Mouse (Mus musculus) adrenal gland, adult 2 months (tissue): ENCODE data around the gene Glo1. TPM values are rescaled to one million over a fixed set of nuclear protein-coding genes. Genes with fewer than 3 reads are reported as not detected.
"Not testable (repeated sequence)": the region's sequence is repeated elsewhere in the genome, so short reads cannot be mapped to it uniquely, and the experiment has no call there.

Experiments
- DNase-seq: peaks from one replicate; pipeline ENCODE4 v3.0.0; 2021
- long read RNA-seq: library from polyadenylated mRNA; stranded (forward); transcript quantifications from one replicate; pipeline ENCODE4 v2.0.0, GENCODE M21; 2021
- polyA plus RNA-seq: library from polyadenylated mRNA; depleted of rRNA; stranded (reverse); fragments of >200 nt; gene quantifications from 2 replicates; pipeline ENCODE4 v1.2.3, GENCODE M21; 2012; rRNA removed
- total RNA-seq, 2 experiments: library from RNA; stranded (reverse); gene quantifications; 2 replicates each; pipeline ENCODE4 v1.2.3; 2021

Gene Glo1
- total RNA-seq (100 to 1,000 TPM; 111 to 141 TPM), polyA plus RNA-seq (48.7 and 49.2 TPM in 2 replicates)
- long read RNA-seq, full-length matches to known transcripts: 245 of 259 reads
- long read RNA-seq, partial matches to known transcripts: 6 of 259 reads
- long read RNA-seq, other reads (novel, unspliced or antisense): 8 of 259 reads

DNA sequence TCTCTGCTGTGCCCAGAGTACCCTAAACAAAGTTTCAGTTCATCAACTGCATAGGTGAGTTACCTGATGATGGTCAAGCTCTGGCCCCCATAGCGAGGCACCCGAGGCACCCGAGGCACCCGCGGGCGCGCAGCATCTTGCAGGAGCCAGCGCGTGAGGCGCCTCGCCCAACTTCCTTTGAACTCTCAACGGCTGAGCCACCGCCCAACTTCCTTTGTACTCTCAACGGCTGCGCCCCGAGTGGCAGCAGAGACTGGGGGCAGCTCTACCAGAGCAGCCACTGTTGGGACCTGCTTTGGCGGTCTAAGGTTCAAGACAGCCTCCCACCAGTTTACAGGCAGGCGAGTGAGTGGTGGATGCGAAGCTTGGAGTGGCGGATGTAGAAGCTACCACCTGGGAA lies at the start of gene Glo1:
TSS of gene Glo1 (minus strand) at position 153 of the 400 bp plus-strand sequence.
- DNase-seq: not testable (repeated sequence)

- no peak for DNase-seq
Observed at GRCm38 (mm10) chr17:30675021-30675740, 48.5 kb upstream of the Glo1 start.

GRCm38 (mm10) chr17:30673023-30673422 lies 46.4 kb upstream of the Glo1 start:
- no peak for DNase-seq

GRCm38 (mm10) chr17:30672556-30672955 lies 45.9 kb upstream of the Glo1 start:
- DNase-seq: no peak

GRCm38 (mm10) chr17:30664856-30665255 lies 38.2 kb upstream of the Glo1 start:
- no peak for DNase-seq

- DNase-seq: no peak
Observed at GRCm38 (mm10) chr17:30663170-30663569, 36.5 kb upstream of the Glo1 start.

DNA sequence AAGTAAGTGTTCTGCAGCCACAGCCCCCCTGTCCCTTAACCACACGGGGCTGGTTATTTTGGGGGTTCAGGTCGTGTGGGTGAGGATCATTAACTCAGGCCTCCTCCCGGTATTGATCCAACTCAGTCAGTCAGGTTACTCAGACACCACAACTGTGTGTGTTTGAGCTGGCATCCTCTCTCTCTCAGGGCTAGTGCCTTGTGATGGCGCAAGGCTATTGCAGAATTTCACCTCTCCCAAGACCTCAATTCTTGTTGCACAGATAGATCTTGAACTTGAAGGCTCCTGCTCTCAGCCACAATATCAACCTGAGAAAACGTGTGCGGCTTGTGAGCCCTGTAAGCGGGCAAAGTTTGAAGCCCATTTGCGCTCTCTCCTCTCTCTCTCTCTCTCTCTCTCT lies 35.5 kb upstream of the Glo1 start:
- DNase-seq: no peak

- peak; percentile 79 for DNase-seq
Observed at GRCm38 (mm10) chr17:30658152-30658544, 31.5 kb upstream of the Glo1 start.

DNA sequence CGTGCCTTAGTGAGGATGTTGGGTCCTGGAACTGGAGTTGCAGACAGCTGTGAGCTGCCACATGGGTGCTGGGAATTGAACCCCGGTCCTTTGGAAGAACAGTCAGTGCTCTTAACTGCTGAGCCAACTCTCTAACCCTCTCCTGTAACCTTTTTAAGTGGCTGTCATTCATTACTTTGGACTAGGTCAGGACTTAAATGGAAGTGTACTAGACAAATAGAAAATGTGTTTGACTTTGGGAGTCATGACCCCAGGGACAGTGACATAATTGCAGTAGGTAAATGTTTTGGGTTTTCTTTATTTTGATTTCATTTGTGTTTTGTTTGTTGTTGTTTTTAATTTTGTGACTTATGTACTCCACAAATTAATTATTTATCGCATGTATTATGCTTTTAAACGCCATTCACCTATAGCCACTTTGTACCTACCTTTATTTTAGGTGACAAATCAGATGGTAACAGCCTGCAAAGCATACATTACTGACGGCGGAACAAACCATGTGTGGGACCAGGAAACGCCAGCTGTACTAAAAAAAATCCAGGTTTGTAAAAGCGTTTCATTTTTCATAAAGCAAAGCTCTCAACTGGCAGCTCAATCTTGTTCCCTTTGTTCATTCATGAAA lies 31.0 kb upstream of the Glo1 start:
- no peak for DNase-seq

DNA sequence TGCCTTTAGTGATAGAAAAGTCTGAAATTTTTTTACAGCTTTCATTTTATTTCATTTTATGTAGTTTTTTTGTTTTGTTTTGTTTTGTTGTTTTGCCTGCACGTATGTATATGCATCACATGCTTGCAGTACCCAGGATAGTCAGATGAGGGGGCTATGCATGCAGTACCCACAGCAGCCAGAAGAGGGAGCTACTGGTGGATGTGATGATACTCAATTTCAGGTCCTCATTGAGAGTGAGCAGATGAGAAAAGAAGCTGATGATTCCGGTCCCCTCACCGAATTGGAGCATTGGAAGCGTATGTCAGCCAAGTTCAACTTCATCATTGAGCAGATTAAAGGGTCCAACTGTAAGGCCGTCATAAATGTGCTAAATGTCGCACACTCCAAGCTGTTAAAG lies 26.3 kb upstream of the Glo1 start:
- DNase-seq: no peak

DNA sequence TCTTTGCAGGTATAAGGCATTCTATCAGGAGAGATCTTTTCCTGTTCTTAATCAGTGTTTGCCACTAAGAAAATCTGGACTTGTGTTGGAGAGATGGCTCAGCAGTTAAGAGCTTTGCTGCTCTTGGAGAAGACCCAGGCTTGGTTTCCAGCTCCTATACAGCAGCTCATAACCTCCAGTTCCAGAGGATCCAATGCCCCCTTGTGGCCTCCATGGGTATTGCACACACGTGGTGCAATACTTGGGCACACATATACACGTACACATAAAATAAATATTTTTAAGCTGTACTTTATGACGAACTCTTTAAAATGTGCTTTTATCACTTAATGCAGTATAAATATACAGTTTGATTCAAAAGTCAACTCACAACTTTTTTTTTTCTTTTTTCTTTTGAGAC lies 22.1 kb upstream of the Glo1 start:
- no peak for DNase-seq

GRCm38 (mm10) chr17:30640896-30641295 lies 14.2 kb upstream of the Glo1 start:
- no peak for DNase-seq

- DNase-seq: no peak
Observed at GRCm38 (mm10) chr17:30638996-30639395, 12.3 kb upstream of the Glo1 start.

DNA sequence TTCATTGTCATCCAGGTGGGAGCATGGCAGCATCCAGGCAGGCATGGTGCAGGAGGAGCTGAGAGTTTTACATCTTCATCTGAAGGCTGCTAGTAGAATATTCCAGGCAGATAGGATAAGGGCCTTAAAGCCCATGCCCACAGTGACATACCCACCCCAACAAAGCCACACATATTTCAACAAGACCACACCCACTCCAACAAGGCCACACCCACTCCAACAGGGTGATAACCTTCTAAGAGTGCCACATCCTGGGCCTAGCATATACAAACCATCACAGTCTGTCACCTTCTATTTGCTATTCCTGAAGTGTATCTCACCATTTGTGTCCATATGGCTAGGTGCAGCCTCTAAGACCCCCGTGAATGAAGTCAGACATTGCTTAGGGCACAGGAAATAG lies 11.0 kb upstream of the Glo1 start:
- DNase-seq: no peak

- peak; percentile 8 for DNase-seq
Observed at GRCm38 (mm10) chr17:30635367-30635766, 8.7 kb upstream of the Glo1 start.

DNA sequence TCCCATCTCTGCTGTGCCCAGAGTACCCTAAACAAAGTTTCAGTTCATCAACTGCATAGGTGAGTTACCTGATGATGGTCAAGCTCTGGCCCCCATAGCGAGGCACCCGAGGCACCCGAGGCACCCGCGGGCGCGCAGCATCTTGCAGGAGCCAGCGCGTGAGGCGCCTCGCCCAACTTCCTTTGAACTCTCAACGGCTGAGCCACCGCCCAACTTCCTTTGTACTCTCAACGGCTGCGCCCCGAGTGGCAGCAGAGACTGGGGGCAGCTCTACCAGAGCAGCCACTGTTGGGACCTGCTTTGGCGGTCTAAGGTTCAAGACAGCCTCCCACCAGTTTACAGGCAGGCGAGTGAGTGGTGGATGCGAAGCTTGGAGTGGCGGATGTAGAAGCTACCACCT lies 2.5 kb downstream of the Glo1 start, which contains the start of gene Dnah8:
TSS of gene Dnah8 (plus strand) at position 223 of the 400 bp plus-strand sequence.
- DNase-seq: not testable (repeated sequence)

DNA sequence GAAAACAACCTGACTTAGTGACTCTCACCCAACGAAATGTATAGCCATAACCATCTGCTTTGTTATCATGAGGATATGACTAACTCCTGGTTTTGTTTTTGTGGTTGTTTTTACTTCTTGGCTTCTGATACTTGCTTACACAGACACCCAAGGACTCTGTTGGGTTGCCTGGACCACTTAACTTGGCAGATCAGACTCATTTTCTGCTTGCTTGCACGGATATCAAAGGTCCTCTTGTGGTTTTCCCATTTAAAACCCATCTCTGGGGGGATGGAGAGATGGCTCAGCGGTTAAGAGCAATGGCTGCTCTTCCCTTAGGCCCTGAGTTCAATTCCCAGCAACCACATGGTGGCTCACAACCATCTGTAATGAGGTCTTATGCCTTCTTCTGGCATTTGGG lies 3.5 kb downstream of the Glo1 start:
- no peak for DNase-seq

DNA sequence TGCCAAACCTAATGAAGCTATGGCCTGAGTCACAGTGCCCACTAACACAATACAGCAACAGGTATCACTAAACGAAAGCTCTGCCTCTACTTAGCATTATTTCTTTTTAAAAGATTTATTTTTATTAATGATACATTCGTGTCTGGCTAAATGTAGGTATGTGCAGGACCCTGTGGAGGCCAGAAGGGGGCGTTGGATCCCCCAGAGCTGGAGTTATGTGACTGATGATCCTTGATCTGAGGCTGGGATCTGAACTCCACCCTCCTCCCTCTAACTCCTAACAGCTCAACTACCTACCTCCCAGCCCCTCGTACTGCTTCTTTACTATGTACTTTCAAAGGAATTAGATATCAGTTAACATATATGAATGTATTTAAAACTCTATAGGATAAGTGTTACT lies 5.2 kb downstream of the Glo1 start:
- DNase-seq: no peak

GRCm38 (mm10) chr17:30620548-30620947 lies 6.1 kb downstream of the Glo1 start:
- DNase-seq: no peak

DNA sequence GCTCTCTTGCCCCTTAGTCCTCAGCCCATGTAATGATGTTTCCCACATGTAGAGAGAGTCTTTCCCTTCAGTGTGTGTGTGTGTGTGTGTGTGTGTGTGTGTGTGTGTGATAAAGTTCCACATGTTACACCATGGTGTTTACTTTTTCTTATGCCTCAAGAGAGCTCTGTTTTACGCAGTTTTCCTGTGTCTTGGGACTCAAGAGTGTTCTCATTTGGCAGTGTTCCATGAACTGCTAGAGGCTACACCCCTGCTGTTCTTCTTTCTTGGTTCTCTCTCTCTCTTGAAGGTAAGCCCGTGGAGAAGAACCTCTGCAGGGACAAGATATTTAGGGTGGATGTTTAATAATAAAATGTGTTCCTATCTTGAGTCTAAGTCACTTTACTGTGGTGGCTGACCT lies 7.5 kb downstream of the Glo1 start:
- DNase-seq: no peak

- DNase-seq: no peak
Observed at GRCm38 (mm10) chr17:30618136-30618891, 8.4 kb downstream of the Glo1 start.

GRCm38 (mm10) chr17:30616203-30616602 lies 10.5 kb downstream of the Glo1 start:
- DNase-seq: no peak

DNA sequence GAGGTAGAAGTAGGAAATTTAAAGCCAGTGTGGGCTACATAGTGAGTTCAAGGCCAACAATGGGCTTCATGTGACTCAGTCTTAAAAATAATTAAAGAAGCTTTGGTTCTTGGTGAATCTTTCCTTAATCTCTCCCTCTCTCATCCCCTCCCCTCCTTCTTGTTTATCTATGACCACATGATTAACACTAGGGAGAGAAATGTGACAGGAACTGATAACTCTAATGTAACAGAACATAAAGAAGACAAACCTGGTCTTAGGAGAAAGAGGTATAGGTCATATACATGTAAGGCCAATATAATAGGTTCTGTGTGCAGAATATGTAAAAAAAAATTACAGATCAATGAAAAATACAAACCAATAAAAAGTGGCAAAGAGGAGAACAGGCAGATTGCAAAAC lies 13.3 kb downstream of the Glo1 start:
- DNase-seq: no peak
